Mouse (Mus musculus) heart, embryonic 14.5 days (tissue): ENCODE measurements around the gene Tmem178. TPM values are rescaled to one million over a fixed set of nuclear protein-coding genes. Genes with fewer than 3 reads are reported as not detected.

Experiments
- ATAC-seq: fragments of 200-750 bp; cut with Nextera tagmentation; 2 replicates; pipeline ENCODE4 v1.8.0; 2017; ENCODE audit warnings: low read depth, moderate TSS enrichment; ENCODE audit not compliant: insufficient number of reproducible peaks, insufficient read depth, low FRiP score
- H3K27ac ChIP-seq, 2 experiments: fragments of 200-500 bp in 1 of 2; fragments of 300-500 bp in 1 of 2; sonication (generic) in 1 of 2; replicated peaks in 1 of 2; 2 replicates each; pipeline ENCODE4 v1.5.1; 2012 to 2014; ENCODE audit warnings: low read depth in 2 of 2, low read length in 2 of 2, control low read depth in 1 of 2, mild to moderate bottlenecking in 1 of 2, mixed read lengths in 1 of 2; ENCODE audit not compliant: control insufficient read depth in 1 of 2, insufficient read depth in 1 of 2
- H3K27me3 ChIP-seq: fragments of 300-500 bp; sonication (generic); 2 replicates; pipeline ENCODE4 v1.6.1; 2014; ENCODE audit warnings: mild to moderate bottlenecking, low read length, control low read depth; ENCODE audit not compliant: control insufficient read depth, insufficient read depth
- H3K36me3 ChIP-seq: fragments of 300-500 bp; sonication (generic); 2 replicates; pipeline ENCODE4 v1.6.1; 2014; ENCODE audit warnings: mild to moderate bottlenecking, control low read depth, low read length, mixed read lengths; ENCODE audit not compliant: control insufficient read depth, insufficient read depth
- H3K4me1 ChIP-seq, 2 experiments: fragments of 200-500 bp in 1 of 2; fragments of 300-500 bp in 1 of 2; sonication (generic) in 1 of 2; 2 replicates each; pipeline ENCODE4 v1.6.1; 2012 to 2014; ENCODE audit warnings: low read length in 2 of 2, control low read depth in 1 of 2, mixed read lengths in 1 of 2; ENCODE audit not compliant: control insufficient read depth in 2 of 2, insufficient read depth in 2 of 2
- H3K4me2 ChIP-seq: fragments of 300-500 bp; sonication (generic); 2 replicates; pipeline ENCODE4 v1.6.1; 2014; ENCODE audit warnings: mild to moderate bottlenecking, low read length
- H3K4me3 ChIP-seq, 2 experiments: fragments of 200-500 bp in 1 of 2; fragments of 300-500 bp in 1 of 2; sonication (generic) in 1 of 2; 2 replicates each; pipeline ENCODE4 v1.5.1; 2012 to 2014; ENCODE audit warnings: low read length in 2 of 2, mild to moderate bottlenecking in 2 of 2, control low read depth in 1 of 2, low read depth in 1 of 2, moderate library complexity in 1 of 2; ENCODE audit not compliant: control insufficient read depth in 1 of 2, insufficient read depth in 1 of 2
- H3K9ac ChIP-seq: fragments of 300-500 bp; sonication (generic); 2 replicates; pipeline ENCODE4 v1.6.1; 2014; ENCODE audit warnings: mild to moderate bottlenecking, low read length
- H3K9me3 ChIP-seq: fragments of 300-500 bp; sonication (generic); 2 replicates; pipeline ENCODE4 v1.6.1; 2016; ENCODE audit warnings: low read length, control low read depth; ENCODE audit not compliant: control insufficient read depth
- WGBS: fragments of 180-500 bp; shearing (Covaris S2); extraction: QIAGEN DNeasy Blood & Tissue Kit; methylation state at CpG from one replicate; pipeline ENCODE4 v1.1.7; 2014; 5-methylcytosine and 5-hydroxymethylcytosine counted together
- polyA plus RNA-seq: library from polyadenylated mRNA; unstranded; fragments of >200 nt; fragmentation: Nextera tagmentation; extraction: Ambion mirVana; gene quantifications from 2 replicates; pipeline ENCODE4 v1.2.1, GENCODE M21; 2014

Tmem178 gene
- polyA plus RNA-seq, 1 experiment from 2014 or later = 7.0 TPM

- Histone ChIP-seq H3K27ac (no peak overlapping the region), H3K9ac (no peak overlapping the region), H3K4me2 (no peak overlapping the region), H3K9me3 (peaks cover 9% of the 10 kb centered on the region; the same call in 1 of the 2 replicates), H3K4me3 (no peak overlapping the region), H3K4me1 (0 out of 4 replicates have a peak, but pooled peaks cover 0 to 2% of the 10 kb centered on the region in 2 experiments), H3K27me3 (no peaks in the 10 kb centered on the region), H3K36me3 (no peaks in the 10 kb centered on the region)
- no peak for ATAC-seq
- 54% methylated on average over 6 of the region's 6 CpGs for WGBS
Observed at GRCm38 (mm10) chr17:80958332-80958731, 13.9 kb downstream of the Tmem178 start.

GRCm38 (mm10) chr17:80959840-80960239 is 15.4 kb downstream of the Tmem178 start:
- Histone ChIP-seq H3K9me3 (peaks cover 9% of the 10 kb centered on the region; the same call in 1 of the 2 replicates), H3K27me3 (no peaks in the 10 kb centered on the region), H3K36me3 (no peaks in the 10 kb centered on the region), H3K4me3 (no peak overlapping the region), H3K9ac (no peak overlapping the region), H3K4me1 (0 out of 4 replicates have a peak, but pooled peaks cover 0 to 2% of the 10 kb centered on the region in 2 experiments), H3K4me2 (no peak overlapping the region), H3K27ac (no peak overlapping the region)
- WGBS = 79% methylated on average over 2 of the region's 2 CpGs
- no peak for ATAC-seq

- no peak overlapping the region for H3K4me3 ChIP-seq
- H3K27ac ChIP-seq = no peak overlapping the region
- peaks cover 19 to 20% of the 10 kb centered on the region in 2 experiments for H3K4me1 ChIP-seq
- H3K27me3 ChIP-seq = no peaks in the 10 kb centered on the region
- H3K9ac ChIP-seq = no peak overlapping the region
- H3K36me3 ChIP-seq = no peaks in the 10 kb centered on the region
- ATAC-seq = no peak
- 21% methylated on average over 7 of the region's 7 CpGs for WGBS
- no peaks in the 10 kb centered on the region for H3K9me3 ChIP-seq
- H3K4me2 ChIP-seq = no peak overlapping the region
Observed at GRCm38 (mm10) chr17:80967475-80967874, 23.0 kb downstream of the Tmem178 start.

- H3K4me1 ChIP-seq = peaks cover 19 to 20% of the 10 kb centered on the region in 2 experiments
- H3K4me2 ChIP-seq = peak overlapping the region; percentile 55
- no peaks in the 10 kb centered on the region for H3K9me3 ChIP-seq
- no peak for ATAC-seq
- H3K4me3 ChIP-seq = no peak overlapping the region
- H3K9ac ChIP-seq = peak overlapping the region; percentile 13; the same call in 1 of the 2 replicates
- H3K27ac ChIP-seq = peak overlapping the region in 1 of 2 experiments; percentile 67; a peak in 2 of 4 replicates
- no peaks in the 10 kb centered on the region for H3K36me3 ChIP-seq
- 52% methylated on average over 18 of the region's 18 CpGs for WGBS
- no peaks in the 10 kb centered on the region for H3K27me3 ChIP-seq
Observed at GRCm38 (mm10) chr17:80969643-80970619, 25.5 kb downstream of the Tmem178 start.

GRCm38 (mm10) chr17:80970716-80971115 is 26.3 kb downstream of the Tmem178 start:
- no peak for ATAC-seq
- H3K9me3 ChIP-seq = peaks cover under 1% of the 10 kb centered on the region; the same call in 1 of the 2 replicates
- WGBS = 19% methylated on average over 10 of the region's 10 CpGs
- H3K36me3 ChIP-seq = no peaks in the 10 kb centered on the region
- peak overlapping the region; percentile 12 to 67; a peak in 3 of 4 replicates for H3K27ac ChIP-seq
- peak overlapping the region in 1 of 2 experiments; percentile 23; a peak in 2 of 4 replicates for H3K4me3 ChIP-seq
- peak overlapping the region; percentile 13; the same call in 1 of the 2 replicates for H3K9ac ChIP-seq
- H3K4me2 ChIP-seq = peak overlapping the region; percentile 55
- peaks cover 19 to 20% of the 10 kb centered on the region in 2 experiments for H3K4me1 ChIP-seq
- no peaks in the 10 kb centered on the region for H3K27me3 ChIP-seq

- WGBS = 89% methylated on average over 7 of the region's 7 CpGs
- Histone ChIP-seq H3K4me1 (peaks cover 17 to 20% of the 10 kb centered on the region in 2 experiments), H3K4me3 (no peak overlapping the region), H3K36me3 (no peaks in the 10 kb centered on the region), H3K9ac (no peak overlapping the region), H3K27me3 (no peaks in the 10 kb centered on the region), H3K9me3 (peaks cover 3% of the 10 kb centered on the region; the same call in 1 of the 2 replicates), H3K4me2 (no peak overlapping the region), H3K27ac (no peak overlapping the region)
- no peak for ATAC-seq
Observed at GRCm38 (mm10) chr17:80972891-80973290, 28.5 kb downstream of the Tmem178 start.

- no peak for ATAC-seq
- 92% methylated on average over 5 of the region's 5 CpGs for WGBS
- no peak overlapping the region for H3K4me2 ChIP-seq
Observed at GRCm38 (mm10) chr17:80977245-80977644, 32.8 kb downstream of the Tmem178 start.

More at GRCm38 (mm10) chr17:80977245-80977644, 32.8 kb downstream of the Tmem178 start:
- Histone ChIP-seq H3K36me3 (no peaks in the 10 kb centered on the region), H3K4me1 (peaks cover 2 to 7% of the 10 kb centered on the region in 2 experiments; a peak in 1 of 4 replicates), H3K27ac (no peak overlapping the region), H3K27me3 (no peaks in the 10 kb centered on the region), H3K9ac (no peak overlapping the region), H3K4me3 (no peak overlapping the region), H3K9me3 (peaks cover 3% of the 10 kb centered on the region; the same call in 1 of the 2 replicates)
